Mouse (Mus musculus): ENCODE data around the gene Lclat1. TPM values are rescaled to one million over a fixed set of nuclear protein-coding genes. Genes with fewer than 3 reads are reported as not detected.
A peak's percentile ranks its signal among the peaks of the same experiment; 100 is the strongest.

Lclat1 gene
- polyA plus RNA-seq, 1 experiment from 2014 or later: 54.6 TPM

DNA sequence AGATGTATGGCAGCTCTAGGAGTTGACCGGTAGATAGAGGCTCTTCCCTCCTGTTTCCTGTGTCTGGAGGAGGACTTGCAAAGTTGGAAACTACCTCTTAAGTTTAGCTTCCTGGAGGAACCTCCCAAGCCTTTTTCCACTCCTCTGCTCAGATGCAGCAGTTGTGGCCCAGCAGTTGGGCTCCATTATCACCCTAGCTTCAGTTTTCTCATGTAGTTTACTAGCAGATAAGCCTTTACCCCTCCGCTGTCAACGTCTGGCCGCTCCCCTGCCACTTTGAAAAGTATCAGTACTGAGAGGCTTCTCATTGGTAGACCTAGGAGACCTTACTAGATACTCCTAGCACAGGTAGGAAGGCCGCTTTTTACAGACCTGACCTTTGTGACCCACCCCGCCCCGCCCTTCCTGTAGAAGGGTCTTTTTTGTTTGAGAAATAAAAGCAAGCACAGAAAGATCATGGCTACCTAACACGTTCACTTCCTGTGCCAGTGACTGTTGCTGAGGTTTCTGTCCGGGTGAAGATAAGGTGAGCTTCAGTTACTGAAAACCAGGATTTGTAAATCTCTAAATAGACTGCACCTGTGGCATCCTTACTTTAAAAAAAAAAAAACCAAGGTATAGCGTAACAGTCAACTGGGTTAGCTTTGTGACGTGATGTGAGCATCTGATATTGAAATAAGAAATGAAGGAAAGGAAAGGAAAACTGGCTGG lies 121.8 kb downstream of the Lclat1 start:
- Histone ChIP-seq H3K4me1 (ENCODE audit: control insufficient read depth in 2 of 2, insufficient read depth in 2 of 2, low read length in 2 of 2) (peaks cover 19 to 59% of the 10 kb centered on the region in 2 experiments), H3K4me2 (ENCODE audit: low read length) (no peak overlapping the region), H3K4me3 (ENCODE audit: control insufficient read depth in 1 of 2, insufficient read depth in 1 of 2, low read depth in 1 of 2, low read length in 2 of 2) (no peak overlapping the region), H3K9ac (ENCODE audit: low read length) (no peak overlapping the region; the same call in 1 of the 2 replicates), H3K9me3 (ENCODE audit: control insufficient read depth, low read length) (no peaks in the 10 kb centered on the region), H3K27ac (replicated peaks in 1 of 2; ENCODE audit: control insufficient read depth in 1 of 2, insufficient read depth in 1 of 2, low read depth in 2 of 2, low read length in 2 of 2) (peak overlapping the region; percentile 33 to 48; a peak in 2 of 4 replicates), H3K36me3 (ENCODE audit: control insufficient read depth, insufficient read depth, low read length) (0 out of 2 replicates have a peak, but pooled peaks cover 9% of the 10 kb centered on the region), H3K27me3 (ENCODE audit: control insufficient read depth, insufficient read depth, low read length) (no peaks in the 10 kb centered on the region)
- WGBS: 67% methylated on average over 11 of the region's 11 CpGs
- ATAC-seq (ENCODE audit: insufficient number of reproducible peaks, insufficient read depth, low FRiP score, low read depth): no peak

- WGBS: 82% methylated on average over 12 of the region's 12 CpGs
Measured at GRCm38 (mm10) chr17:73230340-73230989, 122.7 kb downstream of the Lclat1 start.

DNA sequence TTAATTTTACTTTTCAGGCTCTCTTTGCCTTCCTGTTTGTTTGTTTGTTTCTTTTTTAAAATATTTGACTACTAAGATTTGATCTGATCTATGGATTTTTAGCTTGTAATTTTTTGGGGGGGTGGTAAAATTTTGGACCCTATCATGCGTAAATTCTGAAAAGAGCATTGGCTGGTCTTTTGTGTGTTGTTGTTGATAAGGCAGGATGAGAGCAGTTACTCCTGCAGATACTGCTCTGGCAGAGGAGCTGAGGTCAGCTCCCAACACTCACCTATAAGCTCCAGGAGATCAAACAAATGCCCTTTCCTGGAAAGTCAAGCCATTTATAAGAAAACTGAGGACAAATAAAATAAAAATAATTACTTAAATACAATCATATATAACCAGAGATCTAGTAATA lies 123.6 kb downstream of the Lclat1 start:
- H3K4me1 ChIP-seq (ENCODE audit: control insufficient read depth in 2 of 2, insufficient read depth in 2 of 2, low read length in 2 of 2): peaks cover 13 to 43% of the 10 kb centered on the region in 2 experiments
- no peak overlapping the region for H3K4me2 ChIP-seq (ENCODE audit: low read length)
- WGBS: 64% methylated on average over 1 of the region's 1 CpGs
- no peak overlapping the region for H3K4me3 ChIP-seq (ENCODE audit: control insufficient read depth in 1 of 2, insufficient read depth in 1 of 2, low read depth in 1 of 2, low read length in 2 of 2)
- no peak for ATAC-seq (ENCODE audit: insufficient number of reproducible peaks, insufficient read depth, low FRiP score, low read depth)
- H3K27me3 ChIP-seq (ENCODE audit: control insufficient read depth, insufficient read depth, low read length): no peaks in the 10 kb centered on the region
- 0 out of 2 replicates have a peak, but pooled peaks cover 9% of the 10 kb centered on the region for H3K36me3 ChIP-seq (ENCODE audit: control insufficient read depth, insufficient read depth, low read length)
- no peaks in the 10 kb centered on the region for H3K9me3 ChIP-seq (ENCODE audit: control insufficient read depth, low read length)
- no peak overlapping the region for H3K9ac ChIP-seq (ENCODE audit: low read length)
- no peak overlapping the region for H3K27ac ChIP-seq (replicated peaks in 1 of 2; ENCODE audit: control insufficient read depth in 1 of 2, insufficient read depth in 1 of 2, low read depth in 2 of 2, low read length in 2 of 2)

More at GRCm38 (mm10) chr17:73230340-73230989, 122.7 kb downstream of the Lclat1 start:
- no peaks in the 10 kb centered on the region for H3K27me3 ChIP-seq (ENCODE audit: control insufficient read depth, insufficient read depth, low read length)
- H3K4me3 ChIP-seq (ENCODE audit: control insufficient read depth in 1 of 2, insufficient read depth in 1 of 2, low read depth in 1 of 2, low read length in 2 of 2): no peak overlapping the region
- H3K4me1 ChIP-seq (ENCODE audit: control insufficient read depth in 2 of 2, insufficient read depth in 2 of 2, low read length in 2 of 2): peaks cover 13 to 50% of the 10 kb centered on the region in 2 experiments
- no peaks in the 10 kb centered on the region for H3K9me3 ChIP-seq (ENCODE audit: control insufficient read depth, low read length)
- no peak overlapping the region for H3K9ac ChIP-seq (ENCODE audit: low read length)
- 0 out of 2 replicates have a peak, but pooled peaks cover 9% of the 10 kb centered on the region for H3K36me3 ChIP-seq (ENCODE audit: control insufficient read depth, insufficient read depth, low read length)
- no peak for ATAC-seq (ENCODE audit: insufficient number of reproducible peaks, insufficient read depth, low FRiP score, low read depth)
- 0 out of 4 replicates have a peak overlapping the region, but pooled peaks of 1 of the 2 experiments have one; percentile 9 for H3K27ac ChIP-seq (replicated peaks in 1 of 2; ENCODE audit: control insufficient read depth in 1 of 2, insufficient read depth in 1 of 2, low read depth in 2 of 2, low read length in 2 of 2)
- H3K4me2 ChIP-seq (ENCODE audit: low read length): no peak overlapping the region

- Histone ChIP-seq H3K27me3 (ENCODE audit: control insufficient read depth, insufficient read depth, low read length) (no peaks in the 10 kb centered on the region), H3K9me3 (ENCODE audit: control insufficient read depth, low read length) (no peaks in the 10 kb centered on the region), H3K4me2 (ENCODE audit: low read length) (no peak overlapping the region), H3K27ac (replicated peaks in 1 of 2; ENCODE audit: control insufficient read depth in 1 of 2, insufficient read depth in 1 of 2, low read depth in 2 of 2, low read length in 2 of 2) (no peak overlapping the region), H3K36me3 (ENCODE audit: control insufficient read depth, insufficient read depth, low read length) (0 out of 2 replicates have a peak, but pooled peaks cover 6% of the 10 kb centered on the region), H3K4me3 (ENCODE audit: control insufficient read depth in 1 of 2, insufficient read depth in 1 of 2, low read depth in 1 of 2, low read length in 2 of 2) (no peak overlapping the region), H3K9ac (ENCODE audit: low read length) (no peak overlapping the region), H3K4me1 (ENCODE audit: control insufficient read depth in 2 of 2, insufficient read depth in 2 of 2, low read length in 2 of 2) (peaks cover 10 to 42% of the 10 kb centered on the region in 2 experiments)
- ATAC-seq (ENCODE audit: insufficient number of reproducible peaks, insufficient read depth, low FRiP score, low read depth): no peak
- WGBS: 92% methylated on average over 2 of the region's 2 CpGs
Measured at GRCm38 (mm10) chr17:73232593-73232992, 124.8 kb downstream of the Lclat1 start.

DNA sequence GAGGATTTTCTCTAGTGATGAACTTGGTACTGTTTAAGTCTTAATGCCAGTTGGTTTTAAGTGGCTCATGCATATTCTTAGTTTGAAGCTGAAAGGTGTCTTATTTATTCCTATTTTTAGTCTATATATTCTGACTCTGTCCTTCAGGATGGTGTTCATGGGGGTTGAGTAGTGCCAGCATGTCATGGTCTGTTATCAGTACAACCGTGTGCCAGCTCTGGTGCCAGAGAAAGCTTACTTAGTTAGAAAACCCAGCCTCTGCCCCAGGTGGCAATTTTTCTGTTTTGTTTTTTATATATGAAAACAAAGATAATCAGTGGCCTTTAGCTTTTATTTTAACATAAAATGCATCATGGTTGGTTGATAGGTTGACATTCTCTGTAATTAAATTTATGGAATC lies 126.2 kb downstream of the Lclat1 start:
- no peak overlapping the region for H3K4me3 ChIP-seq (ENCODE audit: control insufficient read depth in 1 of 2, insufficient read depth in 1 of 2, low read depth in 1 of 2, low read length in 2 of 2)
- 0 out of 2 replicates have a peak, but pooled peaks cover 5% of the 10 kb centered on the region for H3K36me3 ChIP-seq (ENCODE audit: control insufficient read depth, insufficient read depth, low read length)
- no peak overlapping the region for H3K4me2 ChIP-seq (ENCODE audit: low read length)
- no peak overlapping the region for H3K9ac ChIP-seq (ENCODE audit: low read length)
- H3K27ac ChIP-seq (replicated peaks in 1 of 2; ENCODE audit: control insufficient read depth in 1 of 2, insufficient read depth in 1 of 2, low read depth in 2 of 2, low read length in 2 of 2): no peak overlapping the region
- WGBS: 45% methylated on average over 1 of the region's 1 CpGs
- peaks cover 10 to 44% of the 10 kb centered on the region in 2 experiments for H3K4me1 ChIP-seq (ENCODE audit: control insufficient read depth in 2 of 2, insufficient read depth in 2 of 2, low read length in 2 of 2)
- H3K9me3 ChIP-seq (ENCODE audit: control insufficient read depth, low read length): no peaks in the 10 kb centered on the region
- no peak for ATAC-seq (ENCODE audit: insufficient number of reproducible peaks, insufficient read depth, low FRiP score, low read depth)
- no peaks in the 10 kb centered on the region for H3K27me3 ChIP-seq (ENCODE audit: control insufficient read depth, insufficient read depth, low read length)

GRCm38 (mm10) chr17:73237178-73237853 lies 129.5 kb downstream of the Lclat1 start:
- Histone ChIP-seq H3K9ac (ENCODE audit: low read length) (no peak overlapping the region), H3K27me3 (ENCODE audit: control insufficient read depth, insufficient read depth, low read length) (no peaks in the 10 kb centered on the region), H3K4me2 (ENCODE audit: low read length) (no peak overlapping the region), H3K27ac (replicated peaks in 1 of 2; ENCODE audit: control insufficient read depth in 1 of 2, insufficient read depth in 1 of 2, low read depth in 2 of 2, low read length in 2 of 2) (peak overlapping the region in 1 of 2 experiments; percentile 29; a peak in 1 of 4 replicates), H3K4me3 (ENCODE audit: control insufficient read depth in 1 of 2, insufficient read depth in 1 of 2, low read depth in 1 of 2, low read length in 2 of 2) (no peak overlapping the region), H3K36me3 (ENCODE audit: control insufficient read depth, insufficient read depth, low read length) (peaks cover 28% of the 10 kb centered on the region), H3K4me1 (ENCODE audit: control insufficient read depth in 2 of 2, insufficient read depth in 2 of 2, low read length in 2 of 2) (peaks cover 5 to 34% of the 10 kb centered on the region in 2 experiments), H3K9me3 (ENCODE audit: control insufficient read depth, low read length) (no peaks in the 10 kb centered on the region)
- 54% methylated on average over 3 of the region's 3 CpGs for WGBS
- 0 out of 2 replicates have a peak, but pooled peaks have one; percentile 47 for ATAC-seq (ENCODE audit: insufficient number of reproducible peaks, insufficient read depth, low FRiP score, low read depth)

DNA sequence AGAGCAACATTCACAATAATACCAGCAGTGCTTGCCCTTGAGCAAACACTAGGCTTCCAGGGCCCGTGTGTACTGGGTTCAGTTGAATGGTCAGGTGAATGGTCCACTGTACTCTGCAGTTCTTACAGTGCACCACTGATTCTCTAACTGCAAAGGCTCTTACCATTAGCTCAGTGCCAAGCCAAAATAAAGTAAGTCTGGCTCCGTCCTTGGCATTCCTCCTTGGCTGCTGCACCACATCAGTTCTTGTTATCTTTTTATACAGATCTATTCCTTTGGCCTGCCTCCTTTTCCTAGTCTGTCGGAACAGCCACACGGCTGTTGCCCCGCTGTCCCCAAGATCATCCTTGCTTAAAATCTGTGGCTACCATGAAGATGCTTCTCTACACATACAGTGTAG lies 130.7 kb downstream of the Lclat1 start:
- no peak overlapping the region for H3K27ac ChIP-seq (replicated peaks in 1 of 2; ENCODE audit: control insufficient read depth in 1 of 2, insufficient read depth in 1 of 2, low read depth in 2 of 2, low read length in 2 of 2)
- no peak overlapping the region for H3K9ac ChIP-seq (ENCODE audit: low read length)
- ATAC-seq (ENCODE audit: insufficient number of reproducible peaks, insufficient read depth, low FRiP score, low read depth): no peak
- H3K4me1 ChIP-seq (ENCODE audit: control insufficient read depth in 2 of 2, insufficient read depth in 2 of 2, low read length in 2 of 2): peaks cover 5 to 34% of the 10 kb centered on the region in 2 experiments
- no peak overlapping the region for H3K4me3 ChIP-seq (ENCODE audit: control insufficient read depth in 1 of 2, insufficient read depth in 1 of 2, low read depth in 1 of 2, low read length in 2 of 2)
- 89% methylated on average over 5 of the region's 5 CpGs for WGBS
- H3K36me3 ChIP-seq (ENCODE audit: control insufficient read depth, insufficient read depth, low read length): peaks cover 36% of the 10 kb centered on the region
- H3K4me2 ChIP-seq (ENCODE audit: low read length): no peak overlapping the region
- no peaks in the 10 kb centered on the region for H3K27me3 ChIP-seq (ENCODE audit: control insufficient read depth, insufficient read depth, low read length)
- H3K9me3 ChIP-seq (ENCODE audit: control insufficient read depth, low read length): no peaks in the 10 kb centered on the region

Data from heart, embryonic 14.5 days (tissue).